Mouse (Mus musculus) stomach, embryonic 16.5 days (tissue): Measurements from ENCODE around the gene Fat3. TPM values are rescaled to one million over a fixed set of nuclear protein-coding genes. Genes with fewer than 3 reads are reported as not detected.

Experiments used
- ATAC-seq: fragments of 200-750 bp; cut with Nextera tagmentation; 2 replicates; pipeline ENCODE4 v1.8.0; 2017; ENCODE audit warnings: moderate number of reproducible peaks, moderate TSS enrichment; ENCODE audit not compliant: insufficient read depth, low FRiP score
- H3K27ac ChIP-seq: fragments of 300-500 bp; sonication (generic); 2 replicates; pipeline ENCODE4 v1.5.1; 2014; ENCODE audit warnings: low read length
- H3K27me3 ChIP-seq: fragments of 300-500 bp; sonication (generic); 2 replicates; pipeline ENCODE4 v1.6.1; 2014; ENCODE audit warnings: low read length, control low read depth, mixed read lengths; ENCODE audit not compliant: control insufficient read depth, insufficient read depth
- H3K36me3 ChIP-seq: fragments of 300-500 bp; sonication (generic); 2 replicates; pipeline ENCODE4 v1.6.1; 2014; ENCODE audit warnings: low read length; ENCODE audit not compliant: control insufficient read depth, insufficient read depth
- H3K4me1 ChIP-seq: fragments of 300-500 bp; sonication (generic); 2 replicates; pipeline ENCODE4 v1.6.1; 2014; ENCODE audit warnings: low read length, control low read depth, mixed read lengths; ENCODE audit not compliant: control insufficient read depth, insufficient read depth
- H3K4me2 ChIP-seq: fragments of 300-500 bp; sonication (generic); 2 replicates; pipeline ENCODE4 v1.6.1; 2014; ENCODE audit warnings: low read depth, low read length, mixed read lengths
- H3K4me3 ChIP-seq: fragments of 300-500 bp; sonication (generic); replicated peaks from 2 replicates; pipeline ENCODE4 v1.5.1; 2014; ENCODE audit warnings: mild to moderate bottlenecking, low read length
- H3K9ac ChIP-seq: fragments of 300-500 bp; sonication (generic); 2 replicates; pipeline ENCODE4 v1.6.1; 2014; ENCODE audit warnings: low read length
- H3K9me3 ChIP-seq: fragments of 300-500 bp; sonication (generic); replicated peaks from 2 replicates; pipeline ENCODE4 v1.6.1; 2016; ENCODE audit warnings: low read length, control low read depth; ENCODE audit not compliant: control insufficient read depth
- WGBS: fragments of 180-500 bp; shearing (Covaris S2); extraction: QIAGEN DNeasy Blood & Tissue Kit; methylation state at CpG from one replicate; pipeline ENCODE4 v1.1.7; 2014; 5-methylcytosine and 5-hydroxymethylcytosine counted together
- polyA plus RNA-seq: library from polyadenylated mRNA; unstranded; fragments of >200 nt; fragmentation: Nextera tagmentation; extraction: Ambion mirVana; gene quantifications from 2 replicates; pipeline ENCODE4 v1.2.1, GENCODE M21; 2015

The Fat3 gene
- polyA plus RNA-seq, 1 experiment from 2014 or later = 1.2 TPM

DNA sequence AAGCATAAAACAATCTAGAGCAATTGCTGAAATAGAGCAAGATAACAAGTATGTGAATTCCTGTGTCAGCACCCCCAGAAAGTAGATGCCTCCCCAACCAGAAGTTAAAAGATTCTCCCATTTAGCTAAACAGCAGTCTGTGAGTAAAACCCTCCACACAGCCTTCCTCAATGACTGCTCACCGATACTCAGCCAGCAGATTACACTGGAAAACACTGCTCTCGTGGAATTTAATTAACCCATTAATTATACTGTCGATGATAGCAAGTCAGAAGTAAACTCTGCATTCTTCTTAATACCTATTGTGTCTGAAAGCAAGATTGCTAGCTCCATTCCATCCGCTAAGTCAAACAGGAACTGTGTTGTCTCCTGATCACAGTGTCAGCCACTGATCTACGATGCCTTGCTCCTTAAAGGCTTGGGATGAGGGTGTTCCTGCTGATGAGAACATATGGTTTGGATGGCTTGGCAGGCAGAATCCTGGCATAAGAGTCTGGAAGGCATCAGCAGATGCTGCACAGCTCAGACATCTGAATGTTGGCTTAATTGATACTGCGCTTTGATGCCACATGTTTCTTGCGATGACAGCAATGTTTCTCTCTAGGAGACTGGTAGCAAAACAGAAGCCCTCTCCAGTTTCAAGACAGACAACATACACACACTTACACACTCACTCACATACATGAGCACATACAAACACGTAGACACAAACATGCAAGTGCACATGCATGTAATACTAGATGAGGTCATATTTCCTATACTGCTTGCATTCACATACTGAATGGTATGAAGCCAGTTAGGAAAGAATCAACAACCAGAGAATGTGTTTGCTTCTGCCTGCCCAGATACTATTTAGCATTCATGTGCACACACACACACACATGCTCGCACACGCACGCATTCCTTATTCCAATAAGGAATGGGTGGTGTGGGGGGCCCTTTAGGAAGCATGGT, 155.9 kb downstream of the Fat3 start:
- ATAC-seq = no peak
- Histone ChIP-seq H3K4me2 (no peak overlapping the region), H3K9me3 (no peaks in the 10 kb centered on the region), H3K27ac (no peak overlapping the region), H3K4me3 (no peak overlapping the region), H3K9ac (no peak overlapping the region), H3K27me3 (no peaks in the 10 kb centered on the region), H3K36me3 (no peaks in the 10 kb centered on the region), H3K4me1 (no peaks in the 10 kb centered on the region)
- WGBS = 69% methylated on average over 11 of the region's 11 CpGs

DNA sequence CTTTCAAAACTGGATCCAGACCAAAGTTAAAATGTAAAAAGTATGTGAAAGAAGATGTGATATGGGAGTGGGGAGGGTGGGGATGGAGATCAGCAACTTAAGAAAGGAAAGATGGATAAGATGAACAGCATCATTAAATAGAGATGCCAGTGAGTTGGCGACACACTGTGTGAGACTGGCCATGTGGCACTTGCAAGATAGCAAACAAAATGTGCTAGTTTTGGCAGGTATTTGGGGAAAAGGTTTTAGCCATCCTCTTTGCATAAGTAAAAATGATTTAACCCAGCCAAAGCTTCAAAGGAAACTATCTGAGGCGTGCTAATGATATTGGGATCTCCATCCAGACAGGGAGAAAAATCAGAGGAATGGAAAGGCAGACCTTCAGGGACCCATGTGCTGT, 157.9 kb downstream of the Fat3 start:
- Histone ChIP-seq H3K27ac (no peak overlapping the region), H3K4me2 (no peak overlapping the region), H3K9me3 (no peaks in the 10 kb centered on the region), H3K27me3 (no peaks in the 10 kb centered on the region), H3K36me3 (no peaks in the 10 kb centered on the region), H3K4me1 (no peaks in the 10 kb centered on the region), H3K4me3 (no peak overlapping the region), H3K9ac (no peak overlapping the region)
- ATAC-seq = no peak
- 78% methylated on average over 2 of the region's 2 CpGs for WGBS

DNA sequence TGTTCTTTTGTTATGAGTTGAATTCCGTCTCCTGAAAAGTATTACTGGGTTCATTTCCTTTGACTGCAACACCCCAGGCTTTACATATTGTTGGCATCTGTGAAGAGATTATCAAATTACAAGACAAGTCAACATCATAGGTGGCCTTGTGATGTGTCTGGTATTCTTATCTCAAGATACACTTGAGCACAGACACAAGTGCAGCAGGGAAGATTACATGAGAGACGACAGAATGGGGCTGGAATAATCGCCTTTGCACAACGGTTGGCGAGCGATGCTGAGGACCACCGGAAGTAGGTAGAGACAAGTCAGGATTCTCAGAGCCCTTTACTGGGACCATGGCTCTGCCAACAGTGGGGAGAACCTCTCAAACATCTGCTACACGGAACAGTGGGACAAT, 158.5 kb downstream of the Fat3 start:
- ATAC-seq = no peak
- Histone ChIP-seq H3K4me3 (no peak overlapping the region), H3K9ac (no peak overlapping the region), H3K9me3 (no peaks in the 10 kb centered on the region), H3K4me2 (no peak overlapping the region), H3K27me3 (no peaks in the 10 kb centered on the region), H3K36me3 (no peaks in the 10 kb centered on the region), H3K4me1 (no peaks in the 10 kb centered on the region), H3K27ac (no peak overlapping the region)
- 82% methylated on average over 8 of the region's 8 CpGs for WGBS

DNA sequence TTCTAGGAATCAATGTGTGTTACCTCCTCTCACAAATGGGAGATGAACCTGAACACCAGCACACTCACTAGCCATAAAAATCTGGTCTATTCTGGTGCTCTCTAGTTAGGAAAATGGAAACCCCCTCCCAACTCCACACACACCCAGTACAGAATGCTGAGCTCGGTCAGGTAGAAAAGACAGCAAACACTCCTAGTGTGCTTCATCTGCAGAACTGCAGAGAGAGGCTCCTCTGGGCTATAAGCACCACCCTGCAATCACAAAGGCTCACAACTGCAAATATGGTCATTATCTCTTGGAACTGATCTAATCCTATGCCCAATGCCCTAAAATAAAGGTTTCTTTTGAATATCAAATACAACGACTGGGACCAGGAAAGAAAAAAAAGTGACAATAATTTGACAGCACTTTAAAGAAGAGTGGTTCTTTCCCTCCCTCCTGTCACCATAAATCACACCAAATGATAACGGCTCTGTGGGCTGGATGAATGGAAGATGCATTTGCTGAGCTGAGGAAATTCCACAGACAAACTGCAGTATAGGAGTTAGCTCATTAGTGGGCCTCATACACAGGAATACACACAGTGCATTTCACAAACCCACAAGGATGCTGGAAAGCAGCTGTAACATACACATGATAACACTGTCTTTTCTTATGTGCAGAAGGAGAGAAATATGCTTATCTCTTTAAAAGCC, 170.6 kb downstream of the Fat3 start:
- Histone ChIP-seq H3K36me3 (no peaks in the 10 kb centered on the region), H3K9ac (no peak overlapping the region), H3K4me2 (no peak overlapping the region), H3K27ac (no peak overlapping the region), H3K9me3 (no peaks in the 10 kb centered on the region), H3K4me1 (no peaks in the 10 kb centered on the region), H3K27me3 (no peaks in the 10 kb centered on the region), H3K4me3 (no peak overlapping the region)
- WGBS = 31% methylated on average over 3 of the region's 3 CpGs
- no peak for ATAC-seq

DNA sequence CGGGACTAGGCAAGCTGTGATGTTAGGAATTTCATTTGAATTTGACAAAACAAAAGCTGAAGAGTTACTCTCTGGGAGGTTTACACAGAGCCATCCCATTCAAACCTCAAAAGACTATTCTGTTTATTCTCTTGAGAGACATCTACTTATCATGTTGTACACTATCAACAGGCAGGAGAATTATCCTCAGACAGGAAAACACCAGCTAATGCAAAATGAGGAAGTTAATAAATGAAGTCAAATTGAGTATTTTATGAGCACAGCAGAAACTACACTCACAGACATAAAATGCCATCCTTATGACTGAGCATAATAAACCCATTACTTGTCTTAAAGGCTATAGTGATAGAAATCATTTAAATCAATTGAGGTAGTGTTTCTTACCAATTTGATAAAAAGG, 182.1 kb downstream of the Fat3 start:
- Histone ChIP-seq H3K9me3 (no peaks in the 10 kb centered on the region), H3K4me1 (no peaks in the 10 kb centered on the region), H3K9ac (no peak overlapping the region), H3K36me3 (no peaks in the 10 kb centered on the region), H3K4me3 (no peak overlapping the region), H3K4me2 (no peak overlapping the region), H3K27ac (no peak overlapping the region), H3K27me3 (no peaks in the 10 kb centered on the region)
- ATAC-seq = no peak
- 63% methylated on average over 1 of the region's 1 CpGs for WGBS

DNA sequence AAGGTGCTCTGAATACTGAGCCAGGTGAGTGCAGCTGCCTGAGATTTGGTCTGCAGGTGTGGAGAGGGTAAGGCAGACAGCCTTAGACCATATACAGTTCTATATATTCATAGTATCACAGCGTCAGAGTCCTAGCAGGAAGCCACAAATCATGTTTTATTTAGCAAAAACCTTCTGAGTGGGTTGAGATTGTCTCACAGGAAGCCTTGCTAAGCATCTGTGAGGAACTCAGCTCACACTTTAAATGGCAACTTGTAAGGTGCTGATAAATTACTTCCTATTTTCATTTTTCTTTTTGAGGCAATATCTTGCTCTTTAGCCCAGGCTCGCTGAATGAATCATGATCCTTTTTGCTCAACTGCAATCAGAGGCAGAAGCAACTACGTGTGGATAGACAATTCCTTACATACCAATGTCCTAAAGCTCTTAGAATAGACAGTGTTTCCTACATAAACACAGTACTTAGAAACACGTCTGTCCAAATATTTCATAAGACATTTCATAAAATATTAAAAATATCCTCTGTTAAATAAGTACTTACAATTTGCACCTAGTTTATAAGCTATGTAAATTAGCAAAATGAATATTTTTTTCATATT, 188.4 kb downstream of the Fat3 start:
- 32% methylated on average over 4 of the region's 4 CpGs for WGBS
- Histone ChIP-seq H3K4me3 (no peak overlapping the region), H3K9me3 (no peaks in the 10 kb centered on the region), H3K4me2 (no peak overlapping the region), H3K36me3 (no peaks in the 10 kb centered on the region), H3K27me3 (no peaks in the 10 kb centered on the region), H3K27ac (no peak overlapping the region), H3K9ac (no peak overlapping the region), H3K4me1 (no peaks in the 10 kb centered on the region)
- no peak for ATAC-seq

DNA sequence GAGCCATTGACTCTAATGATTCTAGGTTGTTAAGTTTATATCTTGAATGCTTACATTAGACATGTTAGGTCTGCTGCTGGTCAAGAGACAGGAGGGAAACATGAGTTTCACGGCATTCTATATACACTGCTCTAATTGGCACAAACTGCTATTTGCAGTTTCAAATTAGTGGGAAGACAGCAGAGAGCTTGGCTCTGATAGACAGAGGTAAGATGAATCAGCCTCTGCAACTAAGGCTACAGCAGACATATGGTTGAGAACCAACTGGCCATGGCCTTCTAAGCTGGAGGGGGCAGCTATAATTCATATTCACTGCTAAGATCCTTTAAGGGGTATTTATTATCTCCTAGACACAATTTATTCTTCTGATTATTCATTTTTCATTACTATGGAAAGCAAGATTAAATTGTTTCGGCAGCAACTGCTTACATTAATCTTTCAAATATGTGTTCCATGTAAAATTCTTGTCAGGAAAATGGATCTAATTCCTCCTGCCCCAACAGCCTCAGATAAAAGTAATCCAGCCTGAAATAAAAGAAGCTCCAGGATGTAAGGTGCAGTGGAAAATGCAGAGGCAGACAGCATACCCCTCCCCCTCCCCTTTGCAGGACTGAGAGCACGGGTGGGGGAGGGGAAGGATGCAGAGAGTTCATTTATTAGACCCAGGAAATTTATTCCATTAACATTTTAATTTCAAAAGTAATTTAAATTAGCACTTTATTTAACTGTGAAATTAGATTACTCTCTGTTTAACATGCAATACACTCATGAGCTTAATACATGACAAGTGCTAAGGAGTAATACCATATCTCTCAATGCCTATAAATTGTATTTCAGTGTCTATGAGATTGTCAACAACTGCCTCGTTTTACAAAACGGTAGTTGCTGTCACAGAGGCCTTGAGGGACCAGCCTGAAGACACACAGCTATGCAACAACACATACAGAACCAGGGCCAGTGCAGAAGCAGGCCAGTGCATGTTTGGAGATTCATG, 189.9 kb downstream of the Fat3 start:
- no peak overlapping the region for H3K4me3 ChIP-seq
- no peaks in the 10 kb centered on the region for H3K36me3 ChIP-seq
- no peaks in the 10 kb centered on the region for H3K9me3 ChIP-seq
- H3K9ac ChIP-seq = no peak overlapping the region
- ATAC-seq = no peak
- WGBS = 41% methylated on average over 5 of the region's 5 CpGs
- no peaks in the 10 kb centered on the region for H3K4me1 ChIP-seq
- no peak overlapping the region for H3K27ac ChIP-seq
- no peak overlapping the region for H3K4me2 ChIP-seq
- no peaks in the 10 kb centered on the region for H3K27me3 ChIP-seq

DNA sequence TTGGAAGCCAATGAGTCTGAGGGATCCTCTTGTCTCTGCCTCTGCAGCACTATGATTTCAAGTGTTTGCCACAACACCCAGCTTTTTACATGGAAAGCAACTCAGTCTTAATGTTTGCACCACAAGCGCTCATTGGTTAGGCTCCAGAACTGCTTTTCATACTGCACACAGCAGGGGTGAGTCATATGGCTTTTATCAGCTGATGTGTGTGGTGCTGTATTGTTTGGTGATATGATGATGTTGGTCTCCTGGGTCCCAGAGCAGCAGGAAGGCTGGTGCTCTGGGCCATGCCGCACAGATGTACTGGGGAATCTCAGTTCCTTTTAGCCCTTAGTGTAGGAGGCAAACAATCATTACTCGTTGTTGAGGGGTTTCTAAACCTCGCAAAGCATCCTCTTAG, 190.8 kb downstream of the Fat3 start:
- no peak overlapping the region for H3K4me3 ChIP-seq
- no peak overlapping the region for H3K27ac ChIP-seq
- no peaks in the 10 kb centered on the region for H3K27me3 ChIP-seq
- ATAC-seq = no peak
- H3K36me3 ChIP-seq = no peaks in the 10 kb centered on the region
- no peaks in the 10 kb centered on the region for H3K9me3 ChIP-seq
- no peak overlapping the region for H3K9ac ChIP-seq
- WGBS = 73% methylated on average over 4 of the region's 4 CpGs
- no peak overlapping the region for H3K4me2 ChIP-seq
- H3K4me1 ChIP-seq = no peaks in the 10 kb centered on the region
